Mouse (Mus musculus) right cerebral cortex, adult 2 months (tissue): ENCODE results near the gene Slc7a4.
"Not testable (repeated sequence)": the region's sequence is repeated elsewhere in the genome, so short reads cannot be mapped to it uniquely, and the experiment has no call there.

Experiments used
- DNase-seq, 2 experiments: peaks; one replicate each; pipeline ENCODE4 v3.0.0; 2021 to 2022; ENCODE audit warnings: low spot score in 2 of 2

Gene Slc7a4

DNA sequence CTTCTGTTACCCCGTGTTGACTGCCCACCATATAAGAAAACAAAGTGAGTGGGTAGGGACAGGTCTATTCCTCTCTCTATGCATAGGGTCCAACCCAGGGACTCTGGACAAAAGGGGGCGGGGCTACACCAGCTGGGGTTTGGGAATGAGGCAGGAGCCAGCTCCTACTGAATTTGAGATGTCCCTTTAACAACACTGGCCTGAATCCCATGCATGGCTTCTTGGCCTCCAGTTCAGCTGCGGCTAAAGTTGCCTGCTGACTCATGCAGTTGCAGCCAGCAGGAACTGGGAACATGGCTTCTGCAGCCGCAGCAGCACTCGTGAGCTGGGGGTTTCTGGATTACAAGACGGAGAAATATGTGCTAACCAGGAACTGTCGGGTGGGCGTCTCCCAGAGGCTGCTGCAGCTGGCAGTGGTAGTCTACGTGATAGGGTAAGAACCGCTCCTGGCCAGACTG lies 21.2 kb downstream of the Slc7a4 start, which contains the start of gene P2rx6:
P2rx6 (plus strand) TSS at position 135 of the 458 bp plus-strand sequence.
- DNase-seq: no peak

- no peak for DNase-seq
Measured at GRCm38 (mm10) chr16:17561128-17561750, 21.8 kb downstream of the Slc7a4 start, which contains the start of gene Lrrc74b. Gene Lrrc74b (minus strand): TSS chr16:17561247.

DNA sequence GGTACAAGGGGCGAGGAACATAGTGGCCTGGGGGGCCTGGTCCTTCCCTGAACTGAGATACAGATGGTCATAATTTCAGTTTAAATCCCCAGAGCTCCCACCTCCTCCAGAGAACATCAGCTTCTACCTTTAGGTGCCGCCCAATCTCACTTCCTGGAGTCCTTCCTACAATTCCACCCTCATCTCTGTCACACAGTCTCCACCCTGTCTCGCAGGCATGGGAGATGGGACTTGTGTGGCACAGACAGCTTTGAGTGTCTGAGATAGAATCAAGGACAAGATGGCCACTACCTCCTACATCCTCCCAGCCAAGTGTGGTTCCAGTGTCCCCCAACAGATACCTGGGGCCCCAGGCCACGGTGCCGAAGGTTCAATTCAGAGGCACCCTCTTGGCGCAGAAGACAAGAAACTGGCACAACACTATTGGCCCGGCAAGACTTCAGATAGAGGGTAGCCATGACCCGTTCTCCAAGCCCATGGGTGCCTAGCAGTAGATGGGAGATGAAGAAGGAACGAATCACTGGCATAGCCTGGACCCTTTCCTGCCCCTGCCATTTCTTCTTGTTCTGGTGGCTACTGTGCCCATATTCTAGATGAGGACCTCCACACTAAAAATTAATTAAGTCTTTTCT lies 23.5 kb downstream of the Slc7a4 start:
- DNase-seq: no peak

- DNase-seq: no peak
Measured at GRCm38 (mm10) chr16:17558811-17559210, 24.2 kb downstream of the Slc7a4 start.

GRCm38 (mm10) chr16:17557947-17558480 lies 25.0 kb downstream of the Slc7a4 start:
- DNase-seq: peak; percentile 81 to 83

GRCm38 (mm10) chr16:17556907-17557306 lies 26.1 kb downstream of the Slc7a4 start:
- DNase-seq: peak in 1 of 2 experiments; percentile 46

GRCm38 (mm10) chr16:17556180-17556579 lies 26.8 kb downstream of the Slc7a4 start:
- DNase-seq: no peak

DNA sequence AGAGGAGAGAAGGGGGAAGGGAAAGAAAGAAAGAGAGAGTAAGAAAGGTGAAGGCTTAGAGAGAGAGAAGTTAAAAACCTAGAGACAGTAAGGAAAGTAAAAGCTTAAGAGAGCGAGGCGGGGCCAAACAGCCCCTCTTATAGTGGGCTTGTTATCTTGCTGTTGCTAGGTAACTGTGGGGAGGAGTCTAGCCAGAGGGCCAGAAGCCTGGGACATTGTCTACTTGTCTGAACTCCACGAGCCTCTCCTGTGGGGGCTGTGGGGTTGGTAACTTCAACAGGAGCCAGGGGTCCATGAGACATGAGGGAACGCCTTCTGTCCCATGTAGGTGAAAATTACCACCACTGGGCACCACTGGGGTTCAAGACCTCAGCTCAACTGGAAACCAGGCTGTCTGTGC lies 28.3 kb downstream of the Slc7a4 start:
- DNase-seq: not testable (repeated sequence)

DNA sequence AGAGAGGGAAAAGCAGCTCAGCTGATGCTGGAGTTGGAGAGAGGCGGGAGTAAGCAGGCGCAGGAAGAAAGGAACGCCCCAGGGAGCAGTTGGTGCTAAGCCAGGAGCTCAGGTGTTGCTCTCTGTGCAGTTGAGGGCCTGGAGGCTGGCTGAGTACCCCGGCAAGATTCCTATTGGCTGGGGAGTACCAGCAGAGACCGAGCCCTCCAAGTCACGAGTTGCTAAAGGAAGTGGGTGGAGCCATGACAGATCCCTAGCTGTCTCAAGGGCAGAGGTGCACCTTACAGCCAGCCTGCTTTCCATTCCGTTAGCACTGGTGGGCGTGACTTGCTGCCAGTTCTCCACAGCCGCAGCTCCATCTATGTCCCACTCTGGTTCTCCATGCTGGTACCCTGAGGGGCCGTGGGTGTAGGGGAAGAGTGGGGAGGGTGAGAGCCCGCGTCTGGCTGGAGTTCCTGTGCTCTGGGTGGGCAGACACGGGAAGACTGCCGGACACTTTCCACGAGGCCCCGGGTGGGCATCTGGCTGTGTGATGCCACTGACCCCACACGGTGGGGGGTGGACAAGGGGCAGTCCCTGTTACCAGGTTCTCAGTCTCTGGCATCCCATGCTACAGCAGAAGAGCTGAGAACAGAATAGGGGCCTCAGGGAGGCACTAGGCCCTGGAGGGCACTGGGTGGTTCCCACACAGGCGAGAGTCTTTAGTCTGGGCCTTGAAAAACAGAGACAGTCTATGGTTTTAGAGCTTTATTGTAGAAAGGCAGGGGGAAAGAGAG lies 28.9 kb downstream of the Slc7a4 start:
- no peak for DNase-seq

- no peak for DNase-seq
Measured at GRCm38 (mm10) chr16:17552837-17553236, 30.2 kb downstream of the Slc7a4 start.

- no peak for DNase-seq
Measured at GRCm38 (mm10) chr16:17542632-17543031, 40.4 kb downstream of the Slc7a4 start.

DNA sequence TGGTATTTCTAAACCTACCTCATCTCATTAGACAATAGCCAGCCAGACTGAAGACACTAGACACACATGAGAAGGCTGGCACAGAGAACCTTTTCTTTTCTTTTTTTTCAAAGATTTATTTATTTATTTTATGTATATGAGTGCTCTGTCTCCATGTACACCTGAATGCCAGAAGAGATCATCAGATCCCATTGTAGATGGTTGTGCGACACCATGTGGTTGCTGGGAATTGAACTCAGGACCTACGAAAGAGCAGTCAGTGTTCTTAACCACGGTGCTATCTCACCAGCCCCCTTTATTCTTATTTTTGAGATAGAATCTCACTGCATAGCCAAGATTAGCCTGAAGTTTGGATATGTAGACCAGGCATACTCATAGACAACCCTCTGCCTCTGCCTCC lies 46.4 kb downstream of the Slc7a4 start:
- no peak for DNase-seq

GRCm38 (mm10) chr16:17532676-17533329 lies 50.2 kb downstream of the Slc7a4 start:
- no peak for DNase-seq

GRCm38 (mm10) chr16:17532271-17532670 lies 50.7 kb downstream of the Slc7a4 start:
- DNase-seq: no peak

DNA sequence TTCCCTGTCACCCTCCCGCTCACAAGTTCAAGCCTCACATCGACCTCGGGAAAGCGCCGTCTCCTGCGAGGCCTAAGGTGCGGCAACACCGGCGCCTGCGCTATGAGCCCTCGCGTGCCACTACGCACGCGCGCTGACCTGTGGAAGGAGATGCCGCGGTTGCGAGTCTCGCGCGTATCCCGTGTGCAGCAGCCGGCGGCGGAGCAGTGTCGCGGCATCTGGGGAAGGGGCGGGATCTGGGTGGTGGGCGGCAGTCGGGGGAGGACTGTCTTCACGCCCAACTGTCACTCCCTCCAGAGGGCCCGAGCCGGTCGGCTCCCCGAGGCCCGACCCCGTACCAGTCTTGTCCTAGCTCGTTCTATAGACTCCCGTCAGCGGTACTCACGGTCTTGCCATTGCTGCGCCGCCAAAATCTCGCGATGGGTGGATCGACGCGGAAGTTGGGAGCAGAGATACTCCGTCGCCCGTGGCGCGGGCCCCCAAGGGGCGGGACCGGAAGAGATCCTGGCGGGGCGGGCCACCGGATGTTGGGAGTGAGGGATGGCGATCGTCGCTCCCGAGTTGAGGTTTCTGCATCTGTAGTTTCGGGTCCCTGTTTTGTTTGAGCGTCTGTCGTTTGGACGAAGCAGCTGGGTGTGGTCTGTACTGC lies 52.2 kb downstream of the Slc7a4 start, which contains the start of gene Thap7:
Thap7 (minus strand) TSS at position 497 of the 649 bp plus-strand sequence.
- DNase-seq: peak; percentile 96

DNA sequence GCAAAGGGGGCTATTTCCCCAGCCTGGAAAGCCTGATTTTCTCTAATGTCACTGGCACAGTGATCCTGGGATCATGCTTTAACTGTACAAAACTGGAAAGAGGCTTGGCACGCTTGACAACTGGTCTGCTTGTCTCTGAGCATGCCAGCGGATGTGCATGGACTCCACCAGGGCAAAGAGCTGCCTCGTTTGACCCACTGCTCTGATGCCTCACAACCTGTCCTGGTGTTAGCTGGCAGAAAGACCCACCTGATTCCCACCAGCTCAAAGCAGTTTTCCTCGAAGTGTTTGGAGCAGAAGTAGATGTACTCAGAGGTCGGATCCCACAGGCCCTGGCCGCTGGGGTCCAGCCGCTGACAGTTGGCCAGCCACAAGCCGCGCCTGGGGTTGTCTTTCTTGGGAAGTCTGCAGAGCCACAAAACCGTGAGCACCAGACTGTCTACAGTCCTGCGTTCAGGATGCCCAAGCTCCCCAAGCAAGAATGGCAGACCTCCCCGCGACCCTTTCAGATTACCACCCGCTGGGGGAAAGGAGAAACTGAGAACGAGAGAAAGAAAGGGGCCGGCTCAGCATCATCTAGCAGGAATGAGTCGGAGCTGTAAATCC lies 52.9 kb downstream of the Slc7a4 start:
- no peak for DNase-seq

DNA sequence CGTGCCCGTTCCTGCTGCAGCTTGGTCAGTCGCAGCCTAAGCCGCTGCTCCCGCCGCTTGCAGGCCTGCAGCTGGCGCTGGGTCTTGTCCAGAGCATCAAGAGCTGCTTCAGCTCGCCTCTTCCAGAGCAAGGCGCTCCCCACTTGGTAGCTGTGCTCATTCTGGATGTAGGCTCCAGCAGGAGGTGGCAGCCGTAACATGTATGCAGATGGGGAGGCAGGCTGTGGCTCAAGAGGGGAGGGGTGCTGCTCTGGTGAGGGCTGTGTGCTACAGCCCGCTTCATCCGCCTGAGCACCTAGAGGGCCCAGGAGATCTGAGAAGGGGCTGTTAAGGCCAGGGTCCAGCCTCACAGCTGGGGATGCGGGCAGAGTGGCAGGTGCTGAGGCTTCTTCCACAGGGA lies 54.7 kb downstream of the Slc7a4 start:
- no peak for DNase-seq

DNA sequence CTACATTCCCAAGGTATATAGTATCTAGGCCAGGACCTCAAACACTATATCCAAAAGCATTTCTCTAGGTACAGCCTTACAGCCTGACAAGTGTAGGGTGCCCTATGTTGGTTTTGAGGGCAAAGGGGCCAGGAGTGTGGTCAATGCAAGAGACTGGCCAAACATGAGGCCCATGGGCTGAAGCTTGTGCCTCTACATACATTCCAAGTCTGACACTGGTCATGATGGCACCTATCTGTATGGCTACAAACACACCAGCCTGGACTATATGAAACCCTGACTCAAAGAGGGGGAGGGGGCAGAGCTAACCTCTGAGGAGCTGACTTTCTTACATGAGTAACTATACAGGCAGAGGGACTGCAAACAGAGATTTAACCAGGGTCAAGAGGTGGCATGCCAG lies 55.4 kb downstream of the Slc7a4 start:
- DNase-seq: no peak

GRCm38 (mm10) chr16:17526223-17526622 lies 56.8 kb downstream of the Slc7a4 start:
- DNase-seq: no peak

GRCm38 (mm10) chr16:17525524-17525923 lies 57.5 kb downstream of the Slc7a4 start:
- no peak for DNase-seq

DNA sequence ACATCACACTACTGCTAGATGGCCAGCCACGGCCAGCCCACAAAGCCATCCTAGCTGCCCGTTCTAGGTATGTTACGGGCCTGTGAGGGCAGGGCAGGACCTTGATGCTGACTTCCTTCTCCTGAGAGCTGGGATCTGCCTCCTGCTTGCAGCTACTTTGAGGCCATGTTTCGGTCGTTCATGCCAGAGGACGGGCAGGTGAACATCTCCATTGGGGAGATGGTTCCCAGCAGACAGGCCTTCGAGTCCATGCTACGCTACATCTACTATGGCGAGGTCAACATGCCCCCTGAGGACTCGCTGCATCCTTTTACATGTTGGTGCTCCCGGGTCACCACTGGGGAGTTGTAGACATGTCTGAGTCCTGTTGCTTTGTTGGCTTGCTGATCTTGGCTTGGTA lies 58.9 kb downstream of the Slc7a4 start:
- DNase-seq: no peak
